ENCODE assay signal across 9 mouse cellular contexts in the genomic region with DNA sequence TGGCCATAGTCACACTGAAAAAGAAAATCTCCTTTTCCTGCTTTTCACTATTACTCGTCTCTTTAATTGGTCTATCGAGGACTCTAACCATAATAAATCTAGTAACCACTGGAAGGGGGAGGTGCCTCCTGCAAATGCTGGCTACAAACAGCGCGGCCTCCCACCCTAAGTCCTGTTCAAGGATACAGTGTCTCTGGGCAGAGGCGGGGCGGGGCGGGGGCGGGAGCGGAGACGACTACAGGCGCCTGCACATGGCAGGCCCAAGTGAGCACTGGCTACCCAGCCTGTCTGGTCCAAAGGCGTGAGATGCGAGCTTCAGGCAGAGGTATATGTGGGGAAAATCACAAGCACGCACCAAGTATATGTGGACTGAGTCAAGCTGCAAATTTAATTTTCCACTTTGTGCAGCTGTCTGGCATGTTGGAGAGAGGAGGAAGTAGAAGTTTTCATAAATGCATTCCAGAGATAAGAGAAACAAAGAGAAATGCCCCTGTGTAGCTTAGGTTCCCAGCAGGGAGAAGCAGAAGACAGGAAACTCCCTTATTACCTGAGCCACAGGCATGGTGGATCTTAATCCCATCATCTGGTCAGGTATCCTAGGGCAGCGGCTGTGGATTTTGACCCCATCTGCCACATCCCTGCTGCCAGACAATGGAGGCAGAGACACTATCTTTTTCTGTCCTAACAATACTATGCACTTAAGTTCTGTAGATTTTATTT. TPM values are rescaled to one million over a fixed set of nuclear protein-coding genes. Genes with fewer than 3 reads are reported as not detected.
A peak's percentile ranks its signal among the peaks of the same experiment; 100 is the strongest.
DNase-seq lines count a peak whose midpoint lies in the region; ATAC-seq and TF ChIP-seq lines count a peak whose summit lies in the region.
"Had no signal": no experiment of that assay in that cellular context is flagged by ENCODE, and none has a peak within 500 bp of the region (broad histone marks: within the 10 kb centered on the region; RNA-seq: fewer than 3 reads in every experiment).

No protein-coding gene starts in this region.

- no peak overlapping the region for H3K4me3 ChIP-seq in kidney, embryonic 15.5 days (replicated peaks)
- H3K4me3 ChIP-seq in heart, embryonic 12.5 days, result no peak overlapping the region
- no peak overlapping the region for H3K4me3 ChIP-seq in limb, embryonic 14.5 days (replicated peaks; ENCODE audit: low read length)
- no peak overlapping the region for H3K4me3 ChIP-seq in forebrain, embryonic 12.5 days (replicated peaks)
- no peak overlapping the region for H3K4me3 ChIP-seq in cerebellum, adult 2 months (replicated peaks; ENCODE audit: insufficient read depth, low read depth, low read length)
- H3K4me3 ChIP-seq: midbrain, embryonic 12.5 days had no signal

- peak; percentile 84 for ATAC-seq in kidney, embryonic 15.5 days (replicated peaks; ENCODE audit: low FRiP score)
- ATAC-seq in heart, embryonic 12.5 days (ENCODE audit: insufficient number of reproducible peaks, low FRiP score), result peak; percentile 55; the same call in 1 of the 2 replicates
- peak; percentile 80 for ATAC-seq in limb, embryonic 14.5 days (ENCODE audit: low FRiP score, low read depth)
- ATAC-seq in forebrain, embryonic 12.5 days (ENCODE audit: low FRiP score), result no peak

- no peak for TF ChIP-seq POLR2A in limb, embryonic 14.5 days (IDR thresholded peaks at IDR 0.05; ENCODE audit: borderline replicate concordance, extremely low read depth, insufficient read depth, insufficient read length)
- no peak for TF ChIP-seq POLR2A in cerebellum, adult 2 months (IDR thresholded peaks at IDR 0.05; ENCODE audit: borderline replicate concordance, insufficient read depth, low read length)

- no peaks in the 10 kb centered on the region for H3K27me3 ChIP-seq in kidney, embryonic 15.5 days
- H3K27me3 ChIP-seq in heart, embryonic 12.5 days (replicated peaks), result no peaks in the 10 kb centered on the region
- H3K27me3 ChIP-seq in limb, embryonic 14.5 days (ENCODE audit: control insufficient read depth, insufficient read depth, low read length), result no peaks in the 10 kb centered on the region
- no peaks in the 10 kb centered on the region for H3K27me3 ChIP-seq in forebrain, embryonic 12.5 days
- H3K27me3 ChIP-seq in cerebellum, adult 2 months (ENCODE audit: control insufficient read depth, insufficient read depth, low read length), result no peaks in the 10 kb centered on the region

- WGBS in kidney, embryonic 15.5 days, result 28% methylated on average over 15 of the region's 15 CpGs
- WGBS in heart, embryonic 12.5 days, result 38% methylated on average over 15 of the region's 15 CpGs
- 32% methylated on average over 15 of the region's 15 CpGs for WGBS in limb, embryonic 14.5 days
- 36% methylated on average over 15 of the region's 15 CpGs for WGBS in forebrain, embryonic 12.5 days
- WGBS in cerebellum, adult 2 months, result 40% methylated on average over 15 of the region's 15 CpGs

- no peak for DNase-seq in kidney, adult 8-10 months
- DNase-seq in adrenal gland, postnatal 25 days, result peak; percentile 30
- DNase-seq in limb, embryonic 14.5 days (ENCODE audit: low spot score), result no peak
- DNase-seq in left cerebral cortex, adult 18-20 months (ENCODE audit: low spot score in 2 of 2), result no peak
- DNase-seq in cerebellum, adult 2 months, result no peak

- no peaks in the 10 kb centered on the region for H3K36me3 ChIP-seq in kidney, embryonic 15.5 days
- H3K36me3 ChIP-seq in heart, embryonic 12.5 days, result no peaks in the 10 kb centered on the region
- H3K36me3 ChIP-seq in limb, embryonic 14.5 days (ENCODE audit: control insufficient read depth, insufficient read depth, low read length), result no peaks in the 10 kb centered on the region
- no peaks in the 10 kb centered on the region for H3K36me3 ChIP-seq in forebrain, embryonic 12.5 days (replicated peaks)
- H3K36me3 ChIP-seq: midbrain, embryonic 12.5 days had no signal

- H3K4me2 ChIP-seq in kidney, embryonic 15.5 days, result peak overlapping the region; percentile 22
- 0 out of 2 replicates have a peak overlapping the region, but pooled peaks have one; percentile 26 for H3K4me2 ChIP-seq in heart, embryonic 12.5 days
- H3K4me2 ChIP-seq in limb, embryonic 14.5 days (replicated peaks; ENCODE audit: low read depth, low read length, severe bottlenecking), result 0 out of 2 replicates have a peak overlapping the region, but pooled peaks have one; percentile 8
- H3K4me2 ChIP-seq in forebrain, embryonic 12.5 days, result no peak overlapping the region
- H3K4me2 ChIP-seq: midbrain, embryonic 12.5 days had no signal

- peaks cover 6% of the 10 kb centered on the region for H3K4me1 ChIP-seq in kidney, embryonic 15.5 days
- H3K4me1 ChIP-seq in heart, embryonic 12.5 days (replicated peaks), result peaks cover 5% of the 10 kb centered on the region; the same call in 1 of the 2 replicates
- 0 out of 2 replicates have a peak, but pooled peaks cover 4% of the 10 kb centered on the region for H3K4me1 ChIP-seq in limb, embryonic 14.5 days (ENCODE audit: control insufficient read depth, insufficient read depth, low read length)
- H3K4me1 ChIP-seq in forebrain, embryonic 12.5 days, result peaks cover 4% of the 10 kb centered on the region; the same call in 1 of the 2 replicates
- no peaks in the 10 kb centered on the region for H3K4me1 ChIP-seq in cerebellum, adult 2 months (ENCODE audit: control insufficient read depth, insufficient read depth, low read length)
- H3K4me1 ChIP-seq: midbrain, embryonic 12.5 days had no signal

- H3K9me3 ChIP-seq in kidney, embryonic 15.5 days (replicated peaks), result 0 out of 2 replicates have a peak, but pooled peaks cover 4% of the 10 kb centered on the region
- H3K9me3 ChIP-seq in heart, embryonic 12.5 days (replicated peaks), result peaks cover 4% of the 10 kb centered on the region; the same call in 1 of the 2 replicates
- no peaks in the 10 kb centered on the region for H3K9me3 ChIP-seq in limb, embryonic 14.5 days (ENCODE audit: control insufficient read depth, low read length)
- H3K9me3 ChIP-seq in forebrain, embryonic 12.5 days, result peaks cover 6% of the 10 kb centered on the region; the same call in 1 of the 2 replicates

- TF ChIP-seq CTCF in cerebellum, adult 2 months (IDR thresholded peaks at IDR 0.05; ENCODE audit: borderline replicate concordance, insufficient read depth, low read depth, low read length), result no peak

- no peak overlapping the region for H3K9ac ChIP-seq in kidney, embryonic 15.5 days
- no peak overlapping the region for H3K9ac ChIP-seq in heart, embryonic 12.5 days
- H3K9ac ChIP-seq in limb, embryonic 14.5 days (ENCODE audit: low read depth, low read length, severe bottlenecking), result 0 out of 2 replicates have a peak overlapping the region, but pooled peaks have one; percentile 9
- no peak overlapping the region for H3K9ac ChIP-seq in forebrain, embryonic 12.5 days
- H3K9ac ChIP-seq: midbrain, embryonic 12.5 days had no signal

- H3K27ac ChIP-seq in kidney, embryonic 15.5 days, result no peak overlapping the region
- H3K27ac ChIP-seq in heart, embryonic 12.5 days (ENCODE audit: poor library complexity, severe bottlenecking), result no peak overlapping the region
- H3K27ac ChIP-seq in limb, embryonic 14.5 days (replicated peaks; ENCODE audit: low read depth, low read length), result no peak overlapping the region
- H3K27ac ChIP-seq in forebrain, embryonic 12.5 days, result no peak overlapping the region
- no peak overlapping the region for H3K27ac ChIP-seq in cerebellum, adult 2 months (ENCODE audit: insufficient read depth, low read length)
- H3K27ac ChIP-seq: midbrain, embryonic 12.5 days had no signal

RNA-seq across cellular contexts. Expression of gene Zfp799, which starts 9.2 kb away (rescaled TPM):
- polyA plus RNA-seq in kidney, embryonic 15.5 days (2015; fragmentation: Nextera tagmentation; extraction: Ambion mirVana), result 15.9 and 17.3 TPM in 2 replicates
- 11.5 and 17.4 TPM in 2 replicates for total RNA-seq in adrenal gland, postnatal 25 days (2021)
- polyA plus RNA-seq in heart, embryonic 12.5 days (2016; fragmentation: Nextera tagmentation; extraction: Ambion mirVana), result 8.7 and 8.8 TPM in 2 replicates
- 13.3 and 13.4 TPM in 2 replicates for polyA plus RNA-seq in limb, embryonic 14.5 days (2012; rRNA removed)
- polyA plus RNA-seq in limb, embryonic 14.5 days (2014; fragmentation: Nextera tagmentation; extraction: Ambion mirVana), result 15.1 and 20.2 TPM in 2 replicates
- total RNA-seq in left cerebral cortex, adult 18-20 months (2021), result 10 to 100 TPM; 23.1 to 24.0 TPM
- 17.9 and 18.3 TPM in 2 replicates for polyA plus RNA-seq in forebrain, embryonic 12.5 days (2016; fragmentation: Nextera tagmentation; extraction: Ambion mirVana)
- 13.3 and 15.7 TPM in 2 replicates for polyA plus RNA-seq in cerebellum, adult 2 months (2012; rRNA removed)

RNA-seq across cellular contexts. Expression of gene Zfp811, which starts 29.5 kb away (rescaled TPM):
- polyA plus RNA-seq in kidney, embryonic 15.5 days (2015; fragmentation: Nextera tagmentation; extraction: Ambion mirVana), result 3.0 TPM in 2 replicates
- 0.91 and 1.1 TPM in 2 replicates for total RNA-seq in adrenal gland, postnatal 25 days (2021)
- 0.96 and 1.7 TPM in 2 replicates for polyA plus RNA-seq in heart, embryonic 12.5 days (2016; fragmentation: Nextera tagmentation; extraction: Ambion mirVana)
- polyA plus RNA-seq in limb, embryonic 14.5 days (2012; rRNA removed), result 2.8 and 3.7 TPM in 2 replicates
- 2.7 and 2.8 TPM in 2 replicates for polyA plus RNA-seq in limb, embryonic 14.5 days (2014; fragmentation: Nextera tagmentation; extraction: Ambion mirVana)
- total RNA-seq in left cerebral cortex, adult 18-20 months (2021), result 1 to 10 TPM; 4.3 to 5.9 TPM
- 32.2 and 34.2 TPM in 2 replicates for polyA plus RNA-seq in forebrain, embryonic 12.5 days (2016; fragmentation: Nextera tagmentation; extraction: Ambion mirVana)
- polyA plus RNA-seq in cerebellum, adult 2 months (2012; rRNA removed), result 6.4 and 7.2 TPM in 2 replicates

RNA-seq across cellular contexts. Expression of gene Zfp871, which starts 51.2 kb away (rescaled TPM):
- polyA plus RNA-seq in kidney, embryonic 15.5 days (2015; fragmentation: Nextera tagmentation; extraction: Ambion mirVana), result 31.2 and 33.4 TPM in 2 replicates
- 40.0 and 63.0 TPM in 2 replicates for total RNA-seq in adrenal gland, postnatal 25 days (2021)
- polyA plus RNA-seq in heart, embryonic 12.5 days (2016; fragmentation: Nextera tagmentation; extraction: Ambion mirVana), result 27.6 and 28.5 TPM in 2 replicates
- 24.9 and 33.2 TPM in 2 replicates for polyA plus RNA-seq in limb, embryonic 14.5 days (2012; rRNA removed)
- 46.7 and 50.4 TPM in 2 replicates for polyA plus RNA-seq in limb, embryonic 14.5 days (2014; fragmentation: Nextera tagmentation; extraction: Ambion mirVana)
- total RNA-seq in left cerebral cortex, adult 18-20 months (2021), result 10 to 100 TPM; 77.4 to 81.3 TPM
- polyA plus RNA-seq in forebrain, embryonic 12.5 days (2016; fragmentation: Nextera tagmentation; extraction: Ambion mirVana), result 56.3 and 56.5 TPM in 2 replicates
- polyA plus RNA-seq in cerebellum, adult 2 months (2012; rRNA removed), result 25.9 and 28.8 TPM in 2 replicates

RNA-seq across cellular contexts. Expression of gene Zfp870, which starts 52.2 kb away (rescaled TPM):
- 7.7 and 8.0 TPM in 2 replicates for polyA plus RNA-seq in kidney, embryonic 15.5 days (2015; fragmentation: Nextera tagmentation; extraction: Ambion mirVana)
- 11.2 and 12.6 TPM in 2 replicates for total RNA-seq in adrenal gland, postnatal 25 days (2021)
- 5.3 and 6.2 TPM in 2 replicates for polyA plus RNA-seq in heart, embryonic 12.5 days (2016; fragmentation: Nextera tagmentation; extraction: Ambion mirVana)
- 4.2 and 5.1 TPM in 2 replicates for polyA plus RNA-seq in limb, embryonic 14.5 days (2012; rRNA removed)
- polyA plus RNA-seq in limb, embryonic 14.5 days (2014; fragmentation: Nextera tagmentation; extraction: Ambion mirVana), result 8.8 and 9.8 TPM in 2 replicates
- 10 to 100 TPM; 10.8 to 12.7 TPM for total RNA-seq in left cerebral cortex, adult 18-20 months (2021)
- polyA plus RNA-seq in forebrain, embryonic 12.5 days (2016; fragmentation: Nextera tagmentation; extraction: Ambion mirVana), result 7.7 and 10.3 TPM in 2 replicates
- polyA plus RNA-seq in cerebellum, adult 2 months (2012; rRNA removed), result 6.3 and 6.8 TPM in 2 replicates
